Mouse (Mus musculus): ENCODE data around the gene Ormdl3. TPM values are rescaled to one million over a fixed set of nuclear protein-coding genes. Genes with fewer than 3 reads are reported as not detected.

The Ormdl3 gene
- polyA plus RNA-seq, 1 experiment = 17.1 TPM

DNA sequence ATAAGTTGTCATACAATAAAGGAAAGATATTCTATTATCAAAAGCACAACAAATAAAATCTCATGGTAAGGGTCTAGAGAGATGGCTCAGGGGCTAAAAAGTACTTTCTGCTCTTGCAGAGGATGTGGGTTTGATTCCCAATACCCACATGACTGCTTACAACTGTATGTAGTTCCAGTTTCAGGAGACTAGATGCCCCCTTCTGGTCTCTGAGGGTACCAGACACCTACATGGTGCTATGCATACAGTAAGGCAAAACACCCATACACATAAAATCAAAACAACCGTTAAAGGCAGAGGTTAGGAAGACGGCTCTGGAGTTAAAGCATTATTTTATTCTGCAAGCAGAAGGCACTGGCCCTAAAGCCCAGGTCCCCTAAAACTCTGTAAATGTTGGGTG lies 16.8 kb upstream of the Ormdl3 start:
- H3K4me1 ChIP-seq (ENCODE audit: control insufficient read depth, insufficient read depth, low read length) = no peaks in the 10 kb centered on the region
- TF ChIP-seq POLR2A (IDR thresholded peaks at IDR 0.05; ENCODE audit: borderline replicate concordance, low read depth, low read length) (no peak), CTCF (IDR thresholded peaks at IDR 0.05; ENCODE audit: low read depth, low read length) (no peak)
- no peak overlapping the region for H3K27ac ChIP-seq (ENCODE audit: insufficient read depth, low read depth, low read length)
- H3K4me3 ChIP-seq (ENCODE audit: insufficient read depth, low read length) = no peak overlapping the region

DNA sequence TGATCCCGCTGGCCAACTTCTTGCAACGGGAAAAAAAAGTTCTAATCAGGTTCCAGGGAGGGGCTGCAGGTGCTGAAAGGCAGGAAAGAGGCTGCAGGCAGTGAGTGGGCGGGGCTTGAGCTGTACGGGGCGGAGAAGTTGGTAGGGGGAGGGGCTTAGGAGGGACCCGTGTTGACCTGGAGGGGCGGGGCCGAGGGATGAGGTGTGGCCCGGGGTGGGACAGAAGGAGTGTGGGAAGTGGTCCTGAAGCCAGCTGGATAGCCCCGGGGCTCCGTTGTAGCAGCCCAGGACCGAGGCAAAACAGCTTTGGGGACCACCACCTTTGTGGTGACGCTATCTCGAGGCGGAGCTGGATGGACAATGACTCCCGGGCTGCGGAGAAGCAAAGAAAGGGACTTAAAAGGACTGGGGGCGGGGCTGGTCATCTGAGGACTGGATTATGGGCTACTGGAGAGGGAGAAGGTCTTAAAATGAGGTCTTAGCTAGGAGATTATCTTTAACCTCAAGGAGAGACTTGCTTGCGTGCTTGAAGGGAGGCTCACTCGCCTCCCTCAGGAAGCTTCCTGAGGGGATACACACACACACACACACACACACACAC lies 15.0 kb upstream of the Ormdl3 start:
- no peak overlapping the region for H3K4me3 ChIP-seq (ENCODE audit: insufficient read depth, low read length)
- H3K27ac ChIP-seq (ENCODE audit: insufficient read depth, low read depth, low read length) = no peak overlapping the region
- H3K4me1 ChIP-seq (ENCODE audit: control insufficient read depth, insufficient read depth, low read length) = no peaks in the 10 kb centered on the region
- TF ChIP-seq POLR2A (IDR thresholded peaks at IDR 0.05; ENCODE audit: borderline replicate concordance, low read depth, low read length) = no peak
- TF ChIP-seq CTCF (IDR thresholded peaks at IDR 0.05; ENCODE audit: low read depth, low read length) = no peak

GRCm38 (mm10) chr11:98599291-98599690 lies 12.1 kb upstream of the Ormdl3 start:
- no peaks in the 10 kb centered on the region for H3K4me1 ChIP-seq (ENCODE audit: control insufficient read depth, insufficient read depth, low read length)
- TF ChIP-seq POLR2A (IDR thresholded peaks at IDR 0.05; ENCODE audit: borderline replicate concordance, low read depth, low read length) (no peak), CTCF (IDR thresholded peaks at IDR 0.05; ENCODE audit: low read depth, low read length) (no peak)
- no peak overlapping the region for H3K4me3 ChIP-seq (ENCODE audit: insufficient read depth, low read length)
- no peak overlapping the region for H3K27ac ChIP-seq (ENCODE audit: insufficient read depth, low read depth, low read length)

- TF ChIP-seq CTCF (IDR thresholded peaks at IDR 0.05; ENCODE audit: low read depth, low read length) (no peak), POLR2A (IDR thresholded peaks at IDR 0.05; ENCODE audit: borderline replicate concordance, low read depth, low read length) (no peak)
- H3K4me3 ChIP-seq (ENCODE audit: insufficient read depth, low read length) = no peak overlapping the region
- no peak overlapping the region for H3K27ac ChIP-seq (ENCODE audit: insufficient read depth, low read depth, low read length)
- no peaks in the 10 kb centered on the region for H3K4me1 ChIP-seq (ENCODE audit: control insufficient read depth, insufficient read depth, low read length)
These were observed 11.7 kb upstream of the Ormdl3 start for GRCm38 (mm10) chr11:98598851-98599290.

DNA sequence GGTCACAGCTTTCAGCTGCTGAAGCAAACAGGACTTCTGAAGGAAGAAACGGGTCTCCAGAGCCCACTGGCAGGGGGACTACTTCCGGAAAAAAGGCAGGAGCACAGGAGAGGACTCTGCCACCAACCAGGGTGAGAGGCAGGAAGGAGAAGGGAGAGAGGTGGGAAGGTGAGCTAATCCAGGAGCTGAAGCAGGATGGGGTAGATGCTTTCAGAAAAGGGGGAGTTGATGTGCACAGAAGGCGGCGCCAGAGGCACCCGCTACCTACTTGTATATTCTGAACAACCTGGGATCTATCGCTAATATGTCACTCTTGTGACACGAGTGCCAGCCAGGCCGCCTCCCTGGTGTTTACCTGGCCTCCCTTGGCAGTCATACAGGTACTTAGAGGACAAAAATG lies 10.8 kb upstream of the Ormdl3 start, which contains the start of gene Lrrc3c:
Gene Lrrc3c, plus strand, starts transcription at position 301 of the 400 bp plus-strand sequence.
- Histone ChIP-seq H3K27ac (ENCODE audit: insufficient read depth, low read depth, low read length) (no peak within 1 kb of the TSS), H3K4me1 (ENCODE audit: control insufficient read depth, insufficient read depth, low read length) (no peaks in the 10 kb centered on the region), H3K4me3 (ENCODE audit: insufficient read depth, low read length) (no peak within 1 kb of the TSS)
- TF ChIP-seq POLR2A (IDR thresholded peaks at IDR 0.05; ENCODE audit: borderline replicate concordance, low read depth, low read length) (no peak), CTCF (IDR thresholded peaks at IDR 0.05; ENCODE audit: low read depth, low read length) (no peak)

- Histone ChIP-seq H3K4me3 (ENCODE audit: insufficient read depth, low read length) (no peak overlapping the region), H3K4me1 (ENCODE audit: control insufficient read depth, insufficient read depth, low read length) (no peaks in the 10 kb centered on the region), H3K27ac (ENCODE audit: insufficient read depth, low read depth, low read length) (no peak overlapping the region)
- TF ChIP-seq CTCF (IDR thresholded peaks at IDR 0.05; ENCODE audit: low read depth, low read length) (peak; percentile 75), POLR2A (IDR thresholded peaks at IDR 0.05; ENCODE audit: borderline replicate concordance, low read depth, low read length) (no peak)
These were observed 10.2 kb upstream of the Ormdl3 start for GRCm38 (mm10) chr11:98597363-98597762.

GRCm38 (mm10) chr11:98595955-98596354 lies 8.8 kb upstream of the Ormdl3 start:
- TF ChIP-seq POLR2A (IDR thresholded peaks at IDR 0.05; ENCODE audit: borderline replicate concordance, low read depth, low read length) = no peak
- no peak for TF ChIP-seq CTCF (IDR thresholded peaks at IDR 0.05; ENCODE audit: low read depth, low read length)
- no peak overlapping the region for H3K4me3 ChIP-seq (ENCODE audit: insufficient read depth, low read length)
- H3K4me1 ChIP-seq (ENCODE audit: control insufficient read depth, insufficient read depth, low read length) = no peaks in the 10 kb centered on the region
- no peak overlapping the region for H3K27ac ChIP-seq (ENCODE audit: insufficient read depth, low read depth, low read length)

GRCm38 (mm10) chr11:98595473-98595872 lies 8.3 kb upstream of the Ormdl3 start:
- H3K4me3 ChIP-seq (ENCODE audit: insufficient read depth, low read length) = no peak overlapping the region
- TF ChIP-seq POLR2A (IDR thresholded peaks at IDR 0.05; ENCODE audit: borderline replicate concordance, low read depth, low read length) = no peak
- TF ChIP-seq CTCF (IDR thresholded peaks at IDR 0.05; ENCODE audit: low read depth, low read length) = no peak
- H3K27ac ChIP-seq (ENCODE audit: insufficient read depth, low read depth, low read length) = no peak overlapping the region
- no peaks in the 10 kb centered on the region for H3K4me1 ChIP-seq (ENCODE audit: control insufficient read depth, insufficient read depth, low read length)

- no peak for TF ChIP-seq POLR2A (IDR thresholded peaks at IDR 0.05; ENCODE audit: borderline replicate concordance, low read depth, low read length)
- no peak for TF ChIP-seq CTCF (IDR thresholded peaks at IDR 0.05; ENCODE audit: low read depth, low read length)
- no peaks in the 10 kb centered on the region for H3K4me1 ChIP-seq (ENCODE audit: control insufficient read depth, insufficient read depth, low read length)
- no peak overlapping the region for H3K27ac ChIP-seq (ENCODE audit: insufficient read depth, low read depth, low read length)
- no peak overlapping the region for H3K4me3 ChIP-seq (ENCODE audit: insufficient read depth, low read length)
These were observed 7.9 kb upstream of the Ormdl3 start for GRCm38 (mm10) chr11:98595021-98595420.

- TF ChIP-seq POLR2A (IDR thresholded peaks at IDR 0.05; ENCODE audit: borderline replicate concordance, low read depth, low read length) = no peak
- no peak for TF ChIP-seq CTCF (IDR thresholded peaks at IDR 0.05; ENCODE audit: low read depth, low read length)
- Histone ChIP-seq H3K4me1 (ENCODE audit: control insufficient read depth, insufficient read depth, low read length) (peaks cover 21% of the 10 kb centered on the region), H3K4me3 (ENCODE audit: insufficient read depth, low read length) (no peak overlapping the region), H3K27ac (ENCODE audit: insufficient read depth, low read depth, low read length) (no peak overlapping the region)
These were observed 3.6 kb upstream of the Ormdl3 start for GRCm38 (mm10) chr11:98590548-98591445.
